Mouse (Mus musculus): ENCODE results near the gene Frzb.

GRCm38 (mm10) chr2:80484951-80485350 is 37.5 kb upstream of the Frzb start:
- TF ChIP-seq CTCF (IDR thresholded peaks at IDR 0.05; ENCODE audit: insufficient read depth, low read length) (no peak), POLR2A (IDR thresholded peaks at IDR 0.05; ENCODE audit: borderline replicate concordance, extremely low read depth, low read depth, low read length) (no peak)
